Mouse (Mus musculus) olfactory bulb, adult 2 months (tissue): ENCODE results near the gene Sprr2f.

ENCODE experiments used
- CTCF ChIP-seq: fragments of 200-500 bp; IDR thresholded peaks from 2 replicates; pipeline ENCODE4 v1.5.1; 2012; ENCODE audit warnings: low read depth, mild to moderate bottlenecking, low read length, moderate library complexity; ENCODE audit not compliant: insufficient read depth
- POLR2A ChIP-seq: fragments of 200-500 bp; IDR thresholded peaks from 2 replicates; pipeline ENCODE4 v1.6.1; 2012; ENCODE audit warnings: mild to moderate bottlenecking, low read depth, low read length, moderate library complexity; ENCODE audit not compliant: insufficient read depth

DNA sequence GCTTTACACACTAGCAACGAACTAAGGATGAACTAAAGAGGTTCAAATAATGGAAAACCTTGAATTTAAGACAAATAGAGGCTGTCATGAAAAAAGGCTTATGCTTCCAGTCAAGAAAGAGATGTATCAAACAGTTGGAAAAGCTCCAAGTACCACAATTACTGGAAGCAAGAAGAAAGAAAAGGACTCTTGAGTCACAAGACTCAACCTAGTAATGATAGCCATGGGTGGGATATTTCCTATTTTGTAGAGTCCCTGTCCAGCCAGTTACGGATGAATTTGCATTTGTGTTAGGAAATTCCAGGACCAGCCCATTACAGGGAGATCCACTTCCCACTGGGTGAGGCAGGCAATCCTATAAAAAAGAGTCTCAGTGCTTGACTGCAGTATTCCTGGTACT is 48.7 kb upstream of the Sprr2f start, which contains the start of gene Sprr2b:
- TF ChIP-seq CTCF (no peak), POLR2A (no peak)
